Mouse (Mus musculus): Measurements from ENCODE around the gene Kiz. TPM values are rescaled to one million over a fixed set of nuclear protein-coding genes. Genes with fewer than 3 reads are reported as not detected.

Gene Kiz
- polyA plus RNA-seq, 1 experiment from 2014 or later = 30.8 TPM

- H3K9ac ChIP-seq (replicated peaks; ENCODE audit: low read depth, low read length) = no peak overlapping the region
- no peak overlapping the region for H3K4me3 ChIP-seq (ENCODE audit: low read depth, low read length)
- 5% methylated on average over 31 of the region's 31 CpGs for WGBS
- H3K9me3 ChIP-seq (ENCODE audit: control insufficient read depth, low read depth, low read length) = no peaks in the 10 kb centered on the region
- no peak overlapping the region for H3K27ac ChIP-seq (ENCODE audit: low read length)
- no peak overlapping the region for H3K4me2 ChIP-seq (replicated peaks; ENCODE audit: low read depth, low read length)
- no peaks in the 10 kb centered on the region; the same call in 1 of the 2 replicates for H3K4me1 ChIP-seq (ENCODE audit: control insufficient read depth, insufficient read depth, low read length)
- no peak for ATAC-seq (ENCODE audit: insufficient number of reproducible peaks, insufficient read depth, low FRiP score, low read depth)
- peaks cover 59% of the 10 kb centered on the region for H3K27me3 ChIP-seq (ENCODE audit: control insufficient read depth, insufficient read depth, low read length)
- no peaks in the 10 kb centered on the region for H3K36me3 ChIP-seq (ENCODE audit: control insufficient read depth, insufficient read depth, low read length)
Observed at GRCm38 (mm10) chr2:146833222-146834063, 22.2 kb upstream of the Kiz start.

- H3K9ac ChIP-seq (replicated peaks; ENCODE audit: low read depth, low read length) = no peak overlapping the region
- under 1% methylated on average over 5 of the region's 5 CpGs for WGBS
- H3K9me3 ChIP-seq (ENCODE audit: control insufficient read depth, low read depth, low read length) = no peaks in the 10 kb centered on the region
- H3K4me2 ChIP-seq (replicated peaks; ENCODE audit: low read depth, low read length) = peak overlapping the region; percentile 20; the same call in 1 of the 2 replicates
- H3K27me3 ChIP-seq (ENCODE audit: control insufficient read depth, insufficient read depth, low read length) = peaks cover 64% of the 10 kb centered on the region
- no peaks in the 10 kb centered on the region for H3K36me3 ChIP-seq (ENCODE audit: control insufficient read depth, insufficient read depth, low read length)
- no peak overlapping the region for H3K27ac ChIP-seq (ENCODE audit: low read length)
- H3K4me3 ChIP-seq (ENCODE audit: low read depth, low read length) = no peak overlapping the region
- H3K4me1 ChIP-seq (ENCODE audit: control insufficient read depth, insufficient read depth, low read length) = no peaks in the 10 kb centered on the region; the same call in 1 of the 2 replicates
- no peak for ATAC-seq (ENCODE audit: insufficient number of reproducible peaks, insufficient read depth, low FRiP score, low read depth)
Observed at GRCm38 (mm10) chr2:146834064-146834313, 21.7 kb upstream of the Kiz start.

- WGBS = under 1% methylated on average over 63 of the region's 63 CpGs
- ATAC-seq (ENCODE audit: insufficient number of reproducible peaks, insufficient read depth, low FRiP score, low read depth) = 0 out of 2 replicates have a peak, but pooled peaks have one; percentile 21
Observed at GRCm38 (mm10) chr2:146834314-146835201, 21.1 kb upstream of the Kiz start.

GRCm38 (mm10) chr2:146835241-146835990, 20.2 kb upstream of the Kiz start:
- no peak; the same call in 1 of the 2 replicates for ATAC-seq (ENCODE audit: insufficient number of reproducible peaks, insufficient read depth, low FRiP score, low read depth)
- whole genome bisulfite sequencing = 2% methylated on average over 20 of the region's 20 CpGs
- Histone ChIP-seq H3K4me1 (ENCODE audit: control insufficient read depth, insufficient read depth, low read length) (no peaks in the 10 kb centered on the region; the same call in 1 of the 2 replicates), H3K4me3 (ENCODE audit: low read depth, low read length) (peak overlapping the region; percentile 15; the same call in 1 of the 2 replicates), H3K27me3 (ENCODE audit: control insufficient read depth, insufficient read depth, low read length) (peaks cover 70% of the 10 kb centered on the region), H3K9ac (replicated peaks; ENCODE audit: low read depth, low read length) (no peak overlapping the region), H3K36me3 (ENCODE audit: control insufficient read depth, insufficient read depth, low read length) (no peaks in the 10 kb centered on the region), H3K4me2 (replicated peaks; ENCODE audit: low read depth, low read length) (peak overlapping the region; percentile 20; the same call in 1 of the 2 replicates), H3K27ac (ENCODE audit: low read length) (no peak overlapping the region), H3K9me3 (ENCODE audit: control insufficient read depth, low read depth, low read length) (no peaks in the 10 kb centered on the region)

More at GRCm38 (mm10) chr2:146834314-146835201, 21.1 kb upstream of the Kiz start:
- Histone ChIP-seq H3K36me3 (ENCODE audit: control insufficient read depth, insufficient read depth, low read length) (no peaks in the 10 kb centered on the region), H3K9ac (replicated peaks; ENCODE audit: low read depth, low read length) (no peak overlapping the region), H3K27ac (ENCODE audit: low read length) (no peak overlapping the region), H3K4me3 (ENCODE audit: low read depth, low read length) (peak overlapping the region; percentile 15; the same call in 1 of the 2 replicates), H3K9me3 (ENCODE audit: control insufficient read depth, low read depth, low read length) (no peaks in the 10 kb centered on the region), H3K4me2 (replicated peaks; ENCODE audit: low read depth, low read length) (peak overlapping the region; percentile 20; the same call in 1 of the 2 replicates), H3K27me3 (ENCODE audit: control insufficient read depth, insufficient read depth, low read length) (peaks cover 70% of the 10 kb centered on the region), H3K4me1 (ENCODE audit: control insufficient read depth, insufficient read depth, low read length) (no peaks in the 10 kb centered on the region; the same call in 1 of the 2 replicates)

GRCm38 (mm10) chr2:146836246-146836645, 19.4 kb upstream of the Kiz start:
- WGBS = 2% methylated on average over 13 of the region's 13 CpGs
- H3K4me3 ChIP-seq (ENCODE audit: low read depth, low read length) = no peak overlapping the region
- no peak overlapping the region for H3K4me2 ChIP-seq (replicated peaks; ENCODE audit: low read depth, low read length)
- peaks cover 72% of the 10 kb centered on the region for H3K27me3 ChIP-seq (ENCODE audit: control insufficient read depth, insufficient read depth, low read length)
- no peak overlapping the region for H3K9ac ChIP-seq (replicated peaks; ENCODE audit: low read depth, low read length)
- no peaks in the 10 kb centered on the region; the same call in 1 of the 2 replicates for H3K4me1 ChIP-seq (ENCODE audit: control insufficient read depth, insufficient read depth, low read length)
- H3K9me3 ChIP-seq (ENCODE audit: control insufficient read depth, low read depth, low read length) = no peaks in the 10 kb centered on the region
- no peak for ATAC-seq (ENCODE audit: insufficient number of reproducible peaks, insufficient read depth, low FRiP score, low read depth)
- no peaks in the 10 kb centered on the region for H3K36me3 ChIP-seq (ENCODE audit: control insufficient read depth, insufficient read depth, low read length)
- H3K27ac ChIP-seq (ENCODE audit: low read length) = no peak overlapping the region

- H3K9me3 ChIP-seq (ENCODE audit: control insufficient read depth, low read depth, low read length) = no peaks in the 10 kb centered on the region
- no peak for ATAC-seq (ENCODE audit: insufficient number of reproducible peaks, insufficient read depth, low FRiP score, low read depth)
- H3K36me3 ChIP-seq (ENCODE audit: control insufficient read depth, insufficient read depth, low read length) = no peaks in the 10 kb centered on the region
- no peak overlapping the region for H3K27ac ChIP-seq (ENCODE audit: low read length)
- H3K4me3 ChIP-seq (ENCODE audit: low read depth, low read length) = no peak overlapping the region
- H3K4me2 ChIP-seq (replicated peaks; ENCODE audit: low read depth, low read length) = no peak overlapping the region
- H3K4me1 ChIP-seq (ENCODE audit: control insufficient read depth, insufficient read depth, low read length) = no peaks in the 10 kb centered on the region; the same call in 1 of the 2 replicates
- peaks cover 77% of the 10 kb centered on the region for H3K27me3 ChIP-seq (ENCODE audit: control insufficient read depth, insufficient read depth, low read length)
- 8% methylated on average over 17 of the region's 17 CpGs for WGBS
- no peak overlapping the region for H3K9ac ChIP-seq (replicated peaks; ENCODE audit: low read depth, low read length)
Observed at GRCm38 (mm10) chr2:146836871-146837550, 18.7 kb upstream of the Kiz start.

GRCm38 (mm10) chr2:146837653-146838052, 18.0 kb upstream of the Kiz start:
- ATAC-seq (ENCODE audit: insufficient number of reproducible peaks, insufficient read depth, low FRiP score, low read depth) = no peak
- H3K9me3 ChIP-seq (ENCODE audit: control insufficient read depth, low read depth, low read length) = no peaks in the 10 kb centered on the region
- H3K36me3 ChIP-seq (ENCODE audit: control insufficient read depth, insufficient read depth, low read length) = no peaks in the 10 kb centered on the region
- no peaks in the 10 kb centered on the region; the same call in 1 of the 2 replicates for H3K4me1 ChIP-seq (ENCODE audit: control insufficient read depth, insufficient read depth, low read length)
- H3K4me2 ChIP-seq (replicated peaks; ENCODE audit: low read depth, low read length) = no peak overlapping the region
- no peak overlapping the region for H3K9ac ChIP-seq (replicated peaks; ENCODE audit: low read depth, low read length)
- 14% methylated on average over 1 of the region's 1 CpGs for WGBS
- peaks cover 76% of the 10 kb centered on the region for H3K27me3 ChIP-seq (ENCODE audit: control insufficient read depth, insufficient read depth, low read length)
- H3K27ac ChIP-seq (ENCODE audit: low read length) = no peak overlapping the region
- H3K4me3 ChIP-seq (ENCODE audit: low read depth, low read length) = no peak overlapping the region
